Mouse (Mus musculus): Measurements from ENCODE around the gene Brd9.

DNA sequence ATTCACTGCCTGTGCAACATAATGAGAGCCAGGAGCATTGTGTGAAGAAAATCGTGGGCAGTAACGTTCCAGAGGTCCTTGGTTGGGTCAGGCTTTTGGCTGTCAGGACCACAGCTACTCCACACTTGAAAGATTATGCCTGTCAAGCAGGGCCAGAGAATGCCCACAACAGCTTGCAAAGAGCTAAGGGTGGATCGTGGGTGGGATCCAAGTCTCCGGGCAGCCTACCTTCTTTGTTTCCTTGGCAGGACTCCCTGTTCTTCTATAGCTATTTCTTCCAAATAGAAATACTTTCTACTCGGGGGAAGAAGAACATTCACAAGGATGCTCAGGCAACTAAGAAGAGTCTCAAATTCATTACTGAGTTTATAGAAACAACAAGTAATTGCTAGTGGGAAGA lies 30.5 kb upstream of the Brd9 start:
- TF ChIP-seq POLR2A (IDR thresholded peaks at IDR 0.05; ENCODE audit: control insufficient read depth, extremely low read depth, insufficient read depth, low read length, poor library complexity) (no peak), CTCF (IDR thresholded peaks at IDR 0.05; ENCODE audit: borderline replicate concordance, control insufficient read depth, extremely low read depth, insufficient read depth, low read length, poor library complexity) (no peak)

Data from thymus, adult 2 months (tissue).